Mouse (Mus musculus) CH12.LX (cell line): ENCODE results near the gene Pip5kl1. TPM values are rescaled to one million over a fixed set of nuclear protein-coding genes. Genes with fewer than 3 reads are reported as not detected.

Source experiments
- DNase-seq: peaks from one replicate; pipeline ENCODE4 v3.0.0-alpha.2; 2013; ENCODE audit errors: extremely low read depth
- H3K27ac ChIP-seq: 2 replicates; pipeline ENCODE4 v1.5.1; 2012; ENCODE audit warnings: low read depth, mild to moderate bottlenecking, control low read depth, moderate library complexity; ENCODE audit not compliant: insufficient read depth
- H3K27me3 ChIP-seq: replicated peaks from 2 replicates; pipeline ENCODE3; 2012; ENCODE audit warnings: inconsistent platforms
- H3K36me3 ChIP-seq, 2 experiments: replicated peaks in 1 of 2; 2 replicates each; pipeline versions ENCODE3 to v1.6.1; 2012; ENCODE audit warnings: inconsistent platforms in 1 of 2, low read length in 1 of 2, mild to moderate bottlenecking in 1 of 2, mixed read lengths in 1 of 2, moderate library complexity in 1 of 2; ENCODE audit not compliant: control insufficient read depth in 1 of 2, insufficient read depth in 1 of 2
- H3K4me1 ChIP-seq, 2 experiments: 2 replicates each; pipeline ENCODE4 v1.6.1; 2012; ENCODE audit warnings: inconsistent platforms in 1 of 2, moderate library complexity in 1 of 2; ENCODE audit not compliant: insufficient read depth in 2 of 2, control insufficient read depth in 1 of 2
- H3K4me2 ChIP-seq: 2 replicates; pipeline ENCODE4 v1.6.1; 2012; ENCODE audit warnings: low read depth, mild to moderate bottlenecking, control low read depth; ENCODE audit not compliant: poor library complexity, insufficient read depth, severe bottlenecking
- H3K4me3 ChIP-seq, 3 experiments: fragments of 150-350 bp in 1 of 3; sonication (generic) in 1 of 3; replicated peaks in 1 of 3; 2 replicates each; pipeline versions ENCODE3 to v1.5.1; 2011 to 2012; ENCODE audit warnings: low read depth in 2 of 3, low read length in 2 of 3, mild to moderate bottlenecking in 2 of 3, moderate library complexity in 2 of 3, control low read depth in 1 of 3, improper control_type of control experiment in 1 of 3, inconsistent platforms in 1 of 3, mixed read lengths in 1 of 3; ENCODE audit not compliant: poor library complexity in 1 of 3
- H3K79me2 ChIP-seq: replicated peaks from 2 replicates; pipeline ENCODE4 v1.6.1; 2012; ENCODE audit warnings: mild to moderate bottlenecking, moderate library complexity; ENCODE audit not compliant: control insufficient read depth, poor library complexity, insufficient read depth, severe bottlenecking; ENCODE audit errors: extremely low read depth
- H3K9ac ChIP-seq: 2 replicates; pipeline ENCODE4 v1.6.1; 2012; ENCODE audit warnings: low read depth, mild to moderate bottlenecking, control low read depth, moderate library complexity; ENCODE audit not compliant: insufficient read depth
- H3K9me3 ChIP-seq: replicated peaks from 2 replicates; pipeline ENCODE3; 2012; ENCODE audit warnings: low read length, inconsistent platforms, mixed read lengths
- CHD1 ChIP-seq: IDR thresholded peaks from 2 replicates; pipeline ENCODE4 v1.6.1; 2012; ENCODE audit warnings: low read depth, low read length, improper control_type of control experiment, inconsistent platforms
- CTCF ChIP-seq, 2 experiments: IDR thresholded peaks in 1 of 2; conservative IDR thresholded peaks in 1 of 2; 2 replicates each; pipeline ENCODE4 v1.5.1; 2011 to 2012; ENCODE audit warnings: low read depth in 2 of 2, low read length in 2 of 2, improper control_type of control experiment in 1 of 2, inconsistent platforms in 1 of 2, mild to moderate bottlenecking in 1 of 2, moderate library complexity in 1 of 2
- EP300 ChIP-seq: IDR thresholded peaks from 2 replicates; pipeline ENCODE4 v1.6.1; 2011; ENCODE audit warnings: low read length, improper control_type of control experiment
- HCFC1 ChIP-seq: IDR thresholded peaks from 2 replicates; pipeline ENCODE4 v1.6.1; 2012; ENCODE audit warnings: low read depth, mild to moderate bottlenecking, inconsistent platforms, low read length, improper control_type of control experiment
- JUND ChIP-seq: conservative IDR thresholded peaks from 2 replicates; pipeline ENCODE4 v1.6.1; 2011; ENCODE audit warnings: low read depth, low read length, improper control_type of control experiment
- KAT2A ChIP-seq: IDR thresholded peaks from 2 replicates; pipeline ENCODE4 v1.6.1; 2012; ENCODE audit warnings: low read length, improper control_type of control experiment, inconsistent platforms; ENCODE audit not compliant: insufficient replicate concordance
- MEF2A ChIP-seq: IDR thresholded peaks from 2 replicates; pipeline ENCODE4 v1.6.1; 2014; ENCODE audit warnings: low read depth, mild to moderate bottlenecking, inconsistent platforms, low read length, improper control_type of control experiment, borderline replicate concordance
- NELFE ChIP-seq: IDR thresholded peaks from 2 replicates; pipeline ENCODE4 v1.6.1; 2011; ENCODE audit warnings: low read depth, low read length, improper control_type of control experiment
- PAX5 ChIP-seq: IDR thresholded peaks from 2 replicates; pipeline ENCODE4 v1.6.1; 2012; ENCODE audit warnings: low read length, inconsistent platforms, mixed read lengths
- POLR2AphosphoS2 ChIP-seq: IDR thresholded peaks from 2 replicates; pipeline ENCODE4 v1.6.1; 2011; ENCODE audit warnings: low read depth, low read length, improper control_type of control experiment
- RAD21 ChIP-seq: IDR thresholded peaks from 2 replicates; pipeline ENCODE4 v1.6.1; 2011; ENCODE audit warnings: low read depth, mild to moderate bottlenecking, low read length, improper control_type of control experiment, moderate library complexity
- RCOR1 ChIP-seq: conservative IDR thresholded peaks from 2 replicates; pipeline ENCODE4 v1.6.1; 2012; ENCODE audit warnings: low read depth, mild to moderate bottlenecking, inconsistent platforms, low read length, improper control_type of control experiment
- TCF12 ChIP-seq: IDR thresholded peaks from 2 replicates; pipeline ENCODE4 v1.6.1; 2014; ENCODE audit warnings: low read depth, mild to moderate bottlenecking, inconsistent platforms, low read length, improper control_type of control experiment
- USF1 ChIP-seq: IDR thresholded peaks from 2 replicates; pipeline ENCODE4 v1.6.1; 2014; ENCODE audit warnings: low read depth, mild to moderate bottlenecking, inconsistent platforms, low read length, improper control_type of control experiment
- ZC3H11A ChIP-seq: IDR thresholded peaks from 2 replicates; pipeline ENCODE4 v1.6.1; 2012; ENCODE audit warnings: low read depth, mild to moderate bottlenecking, inconsistent platforms, low read length, improper control_type of control experiment
- ZKSCAN1 ChIP-seq: IDR thresholded peaks from 2 replicates; pipeline ENCODE4 v1.6.1; 2012; ENCODE audit warnings: low read depth, inconsistent platforms, low read length, improper control_type of control experiment, borderline replicate concordance
- dilution Hi-C: fragments of 300-500 bp; cut with MboI; formaldehyde crosslinking; loops from 2 replicates; pipeline ENCODE4 v1.14.3; 2020; ENCODE audit warnings: low sequenced_read_pairs; ENCODE audit not compliant: extremely low pct_unique_long_range_greater_than_20kb, extremely low pct_ligation_motif_present
- in situ Hi-C: fragments of 300-500 bp; cut with MboI; formaldehyde crosslinking; loops from 3 replicates; pipeline ENCODE4 v1.14.3; 2019; ENCODE audit warnings: low sequenced_read_pairs, low pct_ligation_motif_present, low pct_unique_long_range_greater_than_20kb, mixed read lengths
- polyA plus RNA-seq: library from polyadenylated mRNA; unstranded; fragments of >175 nt; gene quantifications from 2 replicates; pipeline ENCODE4 v1.2.1, GENCODE M21; 2012; ENCODE audit warnings: low read depth; ENCODE audit not compliant: insufficient read length
- total RNA-seq, 2 experiments: library from RNA; depleted of rRNA; stranded (reverse); fragments of 300-350 nt in 1 of 2; fragments of >200 nt in 1 of 2; gene quantifications; 2 replicates each; pipeline ENCODE4 v1.2.3; 2012 to 2014

Gene Pip5kl1
- total and polyA plus RNA-seq, 3 experiments: 0.28 to 0.64 (median 0.57) TPM

GRCm38 (mm10) chr2:32527468-32527966, 47.1 kb upstream of the Pip5kl1 start:
- H3K79me2 ChIP-seq: no peaks in the 10 kb centered on the region
- H3K9me3 ChIP-seq: no peaks in the 10 kb centered on the region
- in situ Hi-C loops (no loop called here), dilution Hi-C loops (no loop called here)
- no peaks in the 10 kb centered on the region for H3K36me3 ChIP-seq
- H3K27me3 ChIP-seq: peaks cover 2% of the 10 kb centered on the region
- no peak overlapping the region for H3K4me3 ChIP-seq
- H3K4me2 ChIP-seq: no peak overlapping the region
- peaks cover 3 to 23% of the 10 kb centered on the region in 2 experiments; a peak in 3 of 4 replicates for H3K4me1 ChIP-seq
- no peak for DNase-seq
- H3K9ac ChIP-seq: no peak overlapping the region
- no peak overlapping the region for H3K27ac ChIP-seq
- TF ChIP-seq MEF2A (no peak), USF1 (0 out of 2 replicates have a peak, but pooled peaks have one; percentile 5), RAD21 (no peak), ZC3H11A (no peak), JUND (no peak), NELFE (no peak), PAX5 (no peak), POLR2AphosphoS2 (no peak), CHD1 (no peak)

- no peak overlapping the region for H3K9ac ChIP-seq
- H3K9me3 ChIP-seq: no peaks in the 10 kb centered on the region
- H3K4me3 ChIP-seq: no peak overlapping the region
- no peak overlapping the region for H3K27ac ChIP-seq
- H3K4me2 ChIP-seq: no peak overlapping the region
- in situ Hi-C loops: no loop called here
- H3K27me3 ChIP-seq: peaks cover 4% of the 10 kb centered on the region
- no peaks in the 10 kb centered on the region for H3K79me2 ChIP-seq
- TF ChIP-seq TCF12 (no peak), RAD21 (no peak), JUND (no peak), ZKSCAN1 (no peak), CTCF (conservative IDR thresholded peaks at IDR 0.05 in 1 of 2, IDR thresholded peaks at IDR 0.05 in 1 of 2; ENCODE audit: low read depth in 2 of 2, low read length in 2 of 2) (no peak), HCFC1 (no peak)
- dilution Hi-C loops: no loop called here
- no peaks in the 10 kb centered on the region for H3K36me3 ChIP-seq
- H3K4me1 ChIP-seq: peaks cover 3 to 17% of the 10 kb centered on the region in 2 experiments; a peak in 3 of 4 replicates
- no peak for DNase-seq
Measured at GRCm38 (mm10) chr2:32528326-32528725, 46.3 kb upstream of the Pip5kl1 start.

GRCm38 (mm10) chr2:32530479-32530878, 44.1 kb upstream of the Pip5kl1 start:
- no peak overlapping the region for H3K9ac ChIP-seq
- no peak overlapping the region for H3K27ac ChIP-seq
- H3K9me3 ChIP-seq: no peaks in the 10 kb centered on the region
- no peak overlapping the region for H3K4me2 ChIP-seq
- dilution Hi-C loops (no loop called here), in situ Hi-C loops (no loop called here)
- no peak overlapping the region for H3K4me3 ChIP-seq
- no peaks in the 10 kb centered on the region for H3K36me3 ChIP-seq
- peaks cover 3 to 18% of the 10 kb centered on the region in 2 experiments; a peak in 3 of 4 replicates for H3K4me1 ChIP-seq
- no peak for DNase-seq
- no peaks in the 10 kb centered on the region for H3K79me2 ChIP-seq
- TF ChIP-seq KAT2A (no peak), CTCF (conservative IDR thresholded peaks at IDR 0.05 in 1 of 2, IDR thresholded peaks at IDR 0.05 in 1 of 2; ENCODE audit: low read depth in 2 of 2, low read length in 2 of 2) (no peak), ZC3H11A (no peak), RCOR1 (no peak), EP300 (no peak), HCFC1 (no peak), PAX5 (no peak), POLR2AphosphoS2 (no peak)
- TF ChIP-seq, all 38 proteins: peak for 0
- peaks cover 9% of the 10 kb centered on the region for H3K27me3 ChIP-seq
